Mouse (Mus musculus) lung, postnatal 0 days (tissue): ENCODE results near the gene Fank1.

Experiments used
- CTCF ChIP-seq: IDR thresholded peaks from 2 replicates; pipeline ENCODE4 v1.5.1; 2016; ENCODE audit warnings: antibody characterized with exemption, mild to moderate bottlenecking
- EP300 ChIP-seq: IDR thresholded peaks from 2 replicates; pipeline ENCODE4 v1.6.1; 2016; ENCODE audit warnings: antibody characterized with exemption, mild to moderate bottlenecking, control low read depth

DNA sequence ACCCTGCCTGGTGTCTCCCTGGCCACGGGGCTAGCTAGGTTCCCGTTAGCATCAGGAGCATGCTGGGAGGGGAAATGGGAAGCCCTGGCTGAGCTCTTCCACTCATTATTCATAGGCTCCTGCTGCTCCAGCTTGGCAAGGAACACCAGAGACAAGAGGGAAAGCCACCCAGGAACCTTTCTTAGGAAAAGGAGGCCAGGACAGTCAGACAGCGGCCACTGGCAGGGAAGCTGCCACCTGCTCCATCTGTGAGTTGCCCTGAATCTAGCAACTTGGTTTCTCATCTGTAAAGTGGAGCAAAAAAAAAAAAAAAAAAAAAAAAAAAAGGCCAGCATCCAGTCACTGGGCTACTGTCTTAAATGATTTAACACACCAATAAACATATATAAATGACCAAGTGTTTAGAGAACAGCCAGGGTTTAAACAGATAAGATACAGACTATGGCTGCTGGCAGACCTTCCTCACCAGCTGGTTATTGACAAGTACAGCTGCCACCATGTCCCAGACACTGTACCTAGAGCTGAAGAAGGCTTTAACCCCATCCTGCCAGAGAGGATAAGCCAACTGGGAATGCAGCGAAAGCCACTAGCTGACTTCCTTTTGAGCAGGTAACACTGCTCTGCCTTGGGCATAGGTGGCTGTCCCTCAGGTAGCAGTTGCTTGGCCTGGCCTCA is 44.6 kb upstream of the Fank1 start:
- TF ChIP-seq CTCF: no peak
- no peak for TF ChIP-seq EP300
